Mouse (Mus musculus): ENCODE data around the gene Il21r.

The Il21r gene

DNA sequence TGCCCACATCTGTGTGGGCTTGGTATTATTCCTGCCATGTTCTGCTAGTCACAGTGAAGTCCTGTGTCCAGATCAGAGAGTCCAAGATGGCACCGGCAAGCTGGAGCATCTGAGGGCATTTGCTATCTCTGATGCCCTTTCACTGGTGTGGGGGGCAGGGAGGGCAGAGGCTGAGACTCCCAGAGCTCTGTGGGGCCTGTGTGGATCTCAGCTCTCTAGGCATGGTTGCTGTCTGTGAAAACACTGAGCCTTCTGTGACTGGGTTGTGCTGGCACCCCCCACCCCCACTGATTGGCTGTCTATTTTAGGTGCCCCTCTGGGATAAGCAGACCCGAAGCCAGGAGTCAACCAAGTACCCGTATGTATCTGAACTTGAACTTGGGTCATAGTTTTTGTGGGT is 28.4 kb upstream of the Il21r start:
- no peak for DNase-seq (ENCODE audit: low read depth, low spot score)

DNA sequence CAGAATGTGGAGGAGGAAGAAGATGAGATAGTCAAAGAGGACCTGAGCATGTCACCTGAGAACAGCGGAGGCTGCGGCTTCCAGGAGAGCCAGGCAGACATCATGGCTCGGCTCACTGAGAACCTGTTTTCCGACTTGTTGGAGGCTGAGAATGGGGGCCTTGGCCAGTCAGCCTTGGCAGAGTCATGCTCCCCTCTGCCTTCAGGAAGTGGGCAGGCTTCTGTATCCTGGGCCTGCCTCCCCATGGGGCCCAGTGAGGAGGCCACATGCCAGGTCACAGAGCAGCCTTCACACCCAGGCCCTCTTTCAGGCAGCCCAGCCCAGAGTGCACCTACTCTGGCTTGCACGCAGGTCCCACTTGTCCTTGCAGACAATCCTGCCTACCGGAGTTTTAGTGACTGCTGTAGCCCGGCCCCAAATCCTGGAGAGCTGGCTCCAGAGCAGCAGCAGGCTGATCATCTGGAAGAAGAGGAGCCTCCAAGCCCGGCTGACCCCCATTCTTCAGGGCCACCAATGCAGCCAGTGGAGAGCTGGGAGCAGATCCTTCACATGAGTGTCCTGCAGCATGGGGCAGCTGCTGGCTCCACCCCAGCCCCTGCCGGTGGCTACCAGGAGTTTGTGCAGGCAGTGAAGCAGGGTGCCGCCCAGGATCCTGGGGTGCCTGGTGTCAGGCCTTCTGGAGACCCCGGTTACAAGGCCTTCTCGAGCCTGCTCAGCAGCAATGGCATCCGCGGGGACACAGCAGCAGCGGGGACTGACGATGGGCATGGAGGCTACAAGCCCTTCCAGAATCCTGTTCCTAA is 27.3 kb upstream of the Il21r start:
- no peak for DNase-seq (ENCODE audit: low read depth, low spot score)

DNA sequence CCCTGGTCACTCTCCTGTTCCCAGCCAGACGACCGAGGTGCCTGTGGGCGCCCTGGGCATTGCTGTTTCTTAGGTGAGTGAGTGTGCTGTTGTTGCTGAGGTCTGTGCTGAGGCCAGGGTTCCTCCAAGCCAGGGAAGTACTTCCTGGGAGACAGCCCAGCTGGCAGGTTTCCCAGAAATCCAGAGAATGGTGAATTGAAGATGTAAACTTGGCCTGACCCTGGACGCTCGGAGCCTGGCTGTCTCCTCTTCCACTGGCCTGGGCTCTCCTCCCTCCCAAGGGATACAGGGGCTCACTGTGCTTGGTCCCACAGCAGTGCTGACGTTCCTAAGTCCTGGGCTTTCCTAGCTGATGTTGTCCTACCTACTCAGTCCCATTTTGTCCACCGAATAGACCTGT is 26.2 kb upstream of the Il21r start:
- DNase-seq (ENCODE audit: low read depth, low spot score): no peak

DNA sequence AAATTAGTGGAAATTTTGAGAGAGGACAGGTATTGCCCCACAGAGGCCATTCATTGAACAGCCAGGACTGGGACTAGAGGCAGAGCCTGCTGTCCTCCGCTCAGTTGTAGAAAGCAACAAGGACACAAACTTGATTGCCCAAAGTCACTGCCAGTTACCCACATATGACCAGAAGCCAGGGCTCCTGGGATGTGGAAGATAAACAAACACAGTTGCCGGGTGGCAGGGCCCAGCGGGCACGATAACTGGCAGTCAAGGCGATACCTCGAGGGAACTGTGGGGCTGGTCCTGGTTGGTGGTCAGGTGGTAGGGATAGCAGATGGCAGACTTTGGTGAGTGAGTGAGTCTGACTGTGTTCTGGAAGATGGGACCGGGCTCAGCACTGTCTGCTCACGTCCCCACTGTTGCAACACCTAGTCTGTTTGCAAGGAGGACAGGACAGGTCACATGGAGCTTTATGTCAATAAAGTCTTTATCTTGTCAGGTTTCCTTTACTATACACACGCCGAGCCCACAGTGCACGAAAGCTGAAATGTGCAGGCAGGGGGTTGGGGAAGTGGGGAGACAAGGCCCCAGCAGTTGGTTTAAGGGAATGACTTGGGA is 25.6 kb upstream of the Il21r start:
- no peak for DNase-seq (ENCODE audit: low read depth, low spot score)

DNA sequence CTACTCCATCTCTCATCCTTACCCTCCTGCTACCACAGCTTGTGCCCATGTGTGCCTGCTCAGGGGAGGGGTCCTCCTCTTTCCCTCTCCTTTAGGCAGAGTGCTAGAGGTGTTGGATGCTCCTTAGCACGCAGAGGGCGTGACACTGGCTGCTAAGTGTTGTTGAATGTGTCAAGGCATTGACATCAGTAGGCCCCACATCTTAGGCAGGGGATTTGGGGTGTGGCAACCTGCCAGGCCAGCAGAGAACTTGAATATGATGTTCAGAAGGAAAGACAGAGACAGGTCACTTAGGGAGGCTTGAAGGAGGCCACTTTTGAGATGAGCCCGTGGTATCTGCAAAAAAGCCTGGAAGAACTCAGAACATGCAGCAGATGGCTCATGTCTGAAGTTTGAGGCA is 25.1 kb upstream of the Il21r start:
- no peak for DNase-seq (ENCODE audit: low read depth, low spot score)

DNA sequence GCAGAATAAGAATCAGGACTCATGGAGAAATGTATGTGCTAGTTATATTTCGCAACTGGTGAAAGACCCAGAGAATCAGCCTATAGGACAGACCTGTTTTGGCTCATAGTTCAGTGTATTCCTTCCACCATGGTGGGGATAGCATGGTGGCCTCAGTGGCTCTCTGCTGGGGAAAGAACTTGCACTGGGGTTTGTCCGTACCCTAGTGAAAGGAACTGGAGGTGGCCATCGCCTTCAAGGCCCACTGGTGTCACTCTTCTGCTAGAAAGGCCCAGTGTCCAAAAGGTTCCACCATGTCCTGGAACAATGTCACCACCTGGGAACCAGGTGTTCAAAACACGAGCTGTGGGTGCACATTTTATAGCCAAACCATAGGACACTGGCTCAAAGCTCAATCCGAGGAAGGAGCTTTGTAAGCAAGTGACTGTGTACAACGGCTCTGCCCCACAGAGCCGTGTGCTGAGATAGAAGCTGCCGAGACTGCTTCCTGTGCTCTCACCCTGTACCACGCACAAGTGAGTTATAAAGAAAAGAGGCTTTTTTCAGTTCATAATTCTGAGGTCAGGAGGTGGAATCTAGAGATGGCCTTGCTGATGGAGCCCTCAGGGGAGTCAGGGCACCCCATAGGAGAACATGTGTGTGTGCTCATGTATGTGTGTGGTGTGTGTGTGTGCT is 23.5 kb upstream of the Il21r start:
- DNase-seq (ENCODE audit: low read depth, low spot score): no peak

DNA sequence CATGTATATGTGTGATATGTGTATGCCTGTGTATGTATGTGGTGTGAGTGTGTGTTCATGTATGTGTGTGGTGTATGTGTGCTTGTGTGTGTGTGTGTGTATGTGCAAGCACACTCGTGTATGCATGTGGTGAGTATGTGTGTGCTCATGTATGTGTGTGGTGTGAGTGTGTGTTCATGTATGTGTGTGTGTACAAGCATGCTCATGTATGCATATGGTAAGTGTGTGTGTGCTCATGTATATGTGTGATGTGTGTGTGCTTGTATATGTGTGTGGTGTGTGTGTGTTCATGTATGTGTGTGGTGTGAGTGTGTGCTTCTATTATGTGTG is 23.0 kb upstream of the Il21r start:
- no peak for DNase-seq (ENCODE audit: low read depth, low spot score)

DNA sequence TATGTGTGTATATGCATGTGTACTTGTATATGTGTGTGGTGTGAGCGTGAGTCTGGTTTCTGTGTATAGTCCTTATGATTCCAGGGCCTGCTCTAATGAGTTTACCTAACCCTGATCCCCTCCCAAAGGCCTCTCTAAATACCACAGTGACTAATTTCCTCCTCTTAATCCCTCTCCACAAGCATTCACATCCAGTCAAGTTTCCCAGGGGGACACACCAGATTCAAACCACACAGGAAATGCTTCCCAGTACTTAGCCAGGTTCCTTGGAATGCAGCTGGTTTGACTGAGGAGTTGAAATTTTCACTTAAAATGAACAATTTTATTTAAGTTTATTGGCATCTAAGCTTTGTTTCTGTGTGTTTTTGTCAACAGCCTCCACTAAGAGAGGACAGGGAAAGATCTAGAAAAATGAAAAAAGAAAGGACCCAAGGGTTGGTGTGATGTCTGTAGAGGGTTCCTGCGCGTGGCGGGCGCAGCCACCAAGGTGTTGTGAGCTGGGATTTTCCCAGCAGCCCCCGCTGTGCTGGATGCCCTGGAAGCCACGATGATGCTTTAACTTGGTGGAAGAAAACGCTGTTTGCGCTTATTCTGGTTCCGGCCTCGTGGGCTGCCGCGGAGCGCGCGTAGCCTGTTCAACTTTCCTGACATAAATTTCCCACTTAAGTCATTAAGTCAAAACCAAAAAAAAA is 22.5 kb upstream of the Il21r start:
- DNase-seq (ENCODE audit: low read depth, low spot score): no peak

DNA sequence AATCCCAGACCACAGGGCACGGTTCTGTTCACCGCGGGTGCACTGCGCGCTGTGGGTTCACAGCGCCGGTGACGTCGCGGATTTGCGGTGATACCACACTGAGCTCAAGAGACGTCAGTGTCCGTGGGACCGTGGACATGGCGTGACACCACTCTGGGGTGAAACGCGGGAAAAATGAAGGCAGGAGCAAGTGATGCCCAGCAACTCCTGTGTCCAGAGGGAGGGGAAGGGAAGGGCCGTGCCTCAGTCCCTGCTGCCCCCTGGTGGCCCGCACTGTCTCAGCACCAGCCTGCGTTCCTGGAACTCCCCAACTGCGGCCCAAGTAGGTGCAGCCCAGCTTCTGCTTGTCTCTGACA is 21.9 kb upstream of the Il21r start:
- peak; percentile 85 for DNase-seq (ENCODE audit: low read depth, low spot score)

DNA sequence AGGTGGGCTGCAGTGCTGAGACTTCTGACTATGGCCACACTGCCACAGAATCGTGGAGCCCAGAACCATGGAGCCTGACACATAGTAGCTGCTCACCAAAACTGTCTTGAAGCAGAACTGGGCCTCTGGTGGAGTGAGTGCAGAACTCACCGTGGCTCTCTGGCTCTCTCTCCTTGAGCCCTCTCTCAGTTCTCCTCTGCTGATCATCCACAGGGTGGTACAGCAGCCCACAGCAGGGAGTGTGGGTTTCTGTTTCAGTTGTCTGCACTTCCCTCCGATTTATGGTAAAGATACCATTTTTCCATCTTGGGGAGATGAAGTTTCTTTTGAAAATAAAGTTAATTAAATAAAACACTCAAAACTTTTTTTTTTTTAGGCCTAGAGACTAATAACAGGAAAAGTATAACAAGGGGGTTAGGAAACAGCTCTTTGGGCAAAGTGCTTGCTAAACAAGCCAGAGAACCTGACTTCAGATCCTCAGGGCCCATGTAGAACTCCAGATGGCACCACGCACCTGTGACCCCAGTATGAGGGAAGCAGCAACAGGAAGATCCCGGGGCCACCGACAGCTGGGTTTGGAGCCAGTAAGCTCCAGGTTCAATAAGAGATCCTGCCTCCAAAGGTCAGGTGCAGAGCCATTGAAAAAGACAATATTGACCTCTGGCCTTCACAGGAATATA is 19.8 kb upstream of the Il21r start:
- no peak for DNase-seq (ENCODE audit: low read depth, low spot score)

DNA sequence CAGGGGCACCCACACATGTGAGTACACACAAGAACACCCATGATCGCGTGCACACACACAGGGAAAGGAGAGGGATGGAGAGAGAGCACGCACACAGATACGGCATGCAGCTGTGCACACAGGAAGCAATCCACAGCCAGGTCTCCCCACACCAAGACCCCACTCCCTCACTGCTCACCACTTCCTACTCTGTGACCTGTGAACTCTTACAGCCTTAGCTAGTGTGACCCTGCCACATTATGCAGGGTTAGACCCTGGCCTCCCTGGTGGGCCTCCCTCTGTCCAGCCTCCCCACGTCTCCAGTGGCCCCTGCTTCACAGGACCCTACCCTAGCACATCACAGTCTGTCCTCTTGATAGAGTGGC is 19.2 kb upstream of the Il21r start:
- DNase-seq (ENCODE audit: low read depth, low spot score): no peak

DNA sequence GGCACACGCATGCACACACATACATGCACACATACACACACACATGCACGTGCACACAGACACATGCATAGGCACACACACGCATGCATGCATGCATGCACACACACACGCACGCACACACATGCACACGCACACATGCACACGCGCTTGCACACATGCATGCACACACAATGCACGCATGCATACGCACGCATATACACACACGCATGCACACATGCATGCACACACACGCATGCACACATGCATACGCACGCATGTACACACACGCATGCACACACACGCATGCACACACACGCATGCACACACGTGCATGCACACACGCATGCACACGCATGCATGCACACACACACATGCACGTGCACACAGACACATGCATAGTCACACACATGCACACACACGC is 16.9 kb upstream of the Il21r start:
- no peak for DNase-seq (ENCODE audit: low read depth, low spot score)

DNA sequence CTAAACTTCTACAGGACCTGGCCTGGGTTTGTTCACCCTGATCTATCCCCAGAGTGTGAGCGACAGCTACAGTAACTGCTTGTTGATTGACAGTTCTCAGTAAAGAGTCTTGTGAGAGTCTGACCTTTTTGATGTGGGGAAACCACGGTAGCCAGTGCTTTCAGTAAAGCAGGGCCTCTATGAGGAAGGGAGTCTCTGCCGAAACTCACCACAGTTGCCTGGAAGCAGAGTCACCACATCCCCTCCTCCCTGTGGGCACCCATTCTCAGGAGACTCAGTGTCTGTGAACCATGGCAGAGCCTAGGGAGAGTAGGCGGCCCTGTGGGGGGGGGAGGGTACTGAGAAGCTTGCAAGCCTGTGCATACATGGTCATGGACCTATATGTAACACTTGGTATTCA is 14.5 kb upstream of the Il21r start:
- no peak for DNase-seq (ENCODE audit: low read depth, low spot score)

DNA sequence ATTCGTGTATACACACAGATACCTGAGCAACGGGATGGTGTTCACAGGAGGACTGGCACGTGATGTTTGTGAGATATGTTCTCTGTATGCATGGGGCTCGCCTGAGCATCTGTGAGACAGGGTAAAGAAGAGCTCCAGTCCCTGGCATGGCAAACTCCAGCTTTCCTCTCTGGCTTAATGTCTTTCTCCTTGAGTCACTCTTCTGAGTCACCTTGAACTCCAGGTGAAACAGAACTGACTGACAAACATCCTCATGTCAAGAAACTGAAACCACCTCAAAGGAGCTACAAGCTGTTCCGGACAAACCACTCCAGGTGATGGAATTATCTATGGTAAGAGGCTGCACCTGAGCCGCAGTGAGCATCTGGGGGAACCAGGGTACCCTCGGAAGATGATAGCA is 13.3 kb upstream of the Il21r start:
- no peak for DNase-seq (ENCODE audit: low read depth, low spot score)

DNA sequence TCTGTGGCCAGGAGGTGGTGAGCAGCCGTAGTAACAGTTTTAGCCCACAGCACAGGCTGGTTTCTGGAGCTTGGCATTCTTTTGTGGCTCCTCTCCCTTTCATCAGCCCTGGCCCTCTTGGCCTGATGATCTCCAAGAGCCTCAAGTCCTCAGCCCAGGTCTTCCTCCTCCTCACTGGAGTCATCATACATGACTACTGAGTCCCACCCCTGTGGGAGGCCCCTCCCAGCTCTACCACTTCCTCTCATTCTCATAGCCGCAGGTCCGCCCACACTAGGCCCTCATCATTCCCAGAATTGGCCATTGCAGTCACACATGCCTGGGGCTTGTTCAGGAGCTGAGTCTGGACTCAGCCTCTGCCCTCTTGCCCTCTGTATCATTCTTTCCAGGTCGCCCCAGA is 9.4 kb upstream of the Il21r start:
- DNase-seq (ENCODE audit: low read depth, low spot score): no peak

DNA sequence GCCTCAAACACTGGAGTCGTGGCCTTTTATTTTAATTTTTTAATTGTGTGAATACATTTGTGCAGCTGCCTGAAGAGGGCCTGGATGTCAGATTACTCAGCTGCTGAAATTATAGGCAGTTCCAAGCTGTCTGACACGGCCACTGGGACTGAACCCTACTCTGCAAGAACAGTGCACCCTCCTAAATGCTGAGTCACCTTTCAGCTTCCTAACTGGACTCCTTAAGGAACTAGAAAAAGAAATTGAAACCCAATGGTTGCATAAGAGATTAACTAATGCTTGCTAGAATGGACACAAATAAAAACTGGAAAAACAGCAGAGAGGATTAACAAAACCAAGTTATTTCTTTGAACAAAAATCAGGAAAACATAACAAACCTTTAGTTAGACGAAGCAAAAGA is 6.8 kb upstream of the Il21r start:
- no peak for DNase-seq (ENCODE audit: low read depth, low spot score)

DNA sequence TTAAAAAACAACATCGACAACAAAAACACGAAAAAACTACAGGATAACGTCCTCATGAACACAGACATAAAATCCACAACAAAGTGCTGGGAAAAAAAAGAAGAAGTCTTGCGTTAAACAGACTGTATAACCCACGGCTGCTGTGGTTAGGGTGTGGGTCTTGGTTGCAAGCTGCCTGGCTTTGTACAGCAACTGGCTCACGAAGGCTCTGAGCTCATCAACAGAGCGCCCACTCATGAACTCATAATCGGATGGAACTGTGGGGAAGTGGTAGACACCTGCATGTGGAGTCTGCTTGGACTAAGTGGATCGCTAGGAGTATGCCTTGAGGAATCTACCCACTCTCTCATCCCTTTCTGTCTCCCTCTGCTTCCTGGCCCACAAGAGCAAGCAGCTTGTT is 6.1 kb upstream of the Il21r start:
- DNase-seq (ENCODE audit: low read depth, low spot score): no peak

DNA sequence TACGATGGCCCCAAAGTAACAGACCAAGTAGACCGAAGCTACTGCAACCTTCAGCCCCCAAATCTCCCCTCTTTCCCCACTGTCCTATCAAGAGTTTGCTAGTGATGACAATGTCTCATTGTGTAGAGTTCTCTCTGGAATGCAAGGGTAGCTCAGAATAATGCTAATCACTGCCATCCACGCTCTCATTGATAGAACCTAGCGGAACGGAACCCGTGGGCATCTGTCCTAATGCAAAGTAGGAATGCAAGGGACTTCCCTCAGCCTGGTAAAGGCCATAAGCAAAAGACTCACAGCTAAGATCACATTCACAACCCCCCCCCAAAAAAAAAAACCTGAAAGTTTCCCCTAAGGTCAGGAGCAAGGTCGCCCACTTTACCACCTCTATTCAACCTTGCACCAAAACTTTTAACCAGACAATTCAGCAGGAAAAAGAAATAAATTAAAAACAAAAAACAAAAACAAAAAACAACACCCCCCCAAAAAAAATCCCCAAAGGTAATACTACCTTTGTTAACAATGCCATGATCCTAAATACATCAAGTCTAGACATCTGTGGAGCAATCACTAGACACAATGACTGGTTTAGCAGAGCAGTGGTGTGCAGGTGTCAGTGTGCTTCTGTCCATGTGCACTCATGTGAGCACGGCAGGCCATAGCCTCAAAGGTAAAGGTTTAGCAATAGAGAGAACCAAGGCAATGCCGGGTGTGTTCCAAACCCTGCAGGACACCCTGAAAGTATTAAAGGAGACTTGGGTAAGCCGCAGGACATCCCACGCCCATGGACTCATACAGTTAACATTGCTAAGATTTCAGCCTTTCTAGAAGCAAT is 5.5 kb upstream of the Il21r start:
- DNase-seq (ENCODE audit: low read depth, low spot score): no peak

DNA sequence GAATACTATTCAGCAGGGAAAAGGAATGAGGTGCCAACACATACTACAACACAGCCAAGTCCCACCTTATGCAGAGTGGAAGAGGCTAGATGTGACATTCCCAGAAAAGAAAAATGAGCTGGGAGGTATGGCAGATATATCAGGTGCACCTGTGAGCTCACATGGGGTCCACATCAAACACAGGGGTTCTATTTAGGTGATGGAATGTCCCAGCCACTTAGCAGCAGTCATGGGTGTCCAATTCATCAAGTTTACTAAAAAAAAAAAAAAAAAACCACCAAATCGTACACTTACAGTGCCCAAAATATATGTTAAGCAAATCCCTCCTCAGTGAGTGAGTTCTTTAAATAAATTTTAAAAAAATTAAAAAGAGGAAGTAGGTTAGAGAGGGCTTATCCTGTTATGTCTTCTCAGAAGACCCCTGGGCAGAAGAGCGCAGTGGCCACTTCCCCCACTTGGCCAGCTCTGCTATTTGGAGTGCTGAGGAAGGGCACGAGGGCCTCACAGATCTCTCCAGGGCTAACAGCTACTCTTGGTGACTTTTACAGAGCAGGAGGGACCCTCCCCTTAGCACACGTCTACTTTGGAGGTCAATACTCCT is 3.8 kb upstream of the Il21r start:
- no peak for DNase-seq (ENCODE audit: low read depth, low spot score)

DNA sequence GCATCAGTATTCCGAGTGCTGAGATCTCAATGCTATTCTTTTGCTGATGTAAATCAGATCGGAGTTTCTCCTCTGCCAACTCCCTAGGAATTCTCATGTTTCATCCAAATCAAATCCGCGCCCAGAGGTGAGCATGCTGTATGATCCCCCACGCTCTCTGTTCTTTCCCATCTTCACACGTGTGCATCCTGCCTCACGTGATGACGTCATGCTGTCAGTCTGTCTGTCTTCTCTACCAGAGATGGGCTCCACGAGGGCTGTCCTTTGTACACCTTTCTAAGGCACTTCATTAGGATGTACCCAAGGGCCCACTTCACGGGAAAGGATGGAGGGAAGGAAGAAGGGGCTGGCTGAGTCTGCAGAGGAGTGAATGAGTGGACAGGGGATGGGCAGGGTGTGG is 3.1 kb upstream of the Il21r start:
- no peak for DNase-seq (ENCODE audit: low read depth, low spot score)
